Mouse (Mus musculus): ENCODE results near the gene Gna13. TPM values are rescaled to one million over a fixed set of nuclear protein-coding genes. Genes with fewer than 3 reads are reported as not detected.

Gene Gna13
- total and polyA plus RNA-seq, 3 experiments = 51.0 to 102 (median 56.6) TPM

DNA sequence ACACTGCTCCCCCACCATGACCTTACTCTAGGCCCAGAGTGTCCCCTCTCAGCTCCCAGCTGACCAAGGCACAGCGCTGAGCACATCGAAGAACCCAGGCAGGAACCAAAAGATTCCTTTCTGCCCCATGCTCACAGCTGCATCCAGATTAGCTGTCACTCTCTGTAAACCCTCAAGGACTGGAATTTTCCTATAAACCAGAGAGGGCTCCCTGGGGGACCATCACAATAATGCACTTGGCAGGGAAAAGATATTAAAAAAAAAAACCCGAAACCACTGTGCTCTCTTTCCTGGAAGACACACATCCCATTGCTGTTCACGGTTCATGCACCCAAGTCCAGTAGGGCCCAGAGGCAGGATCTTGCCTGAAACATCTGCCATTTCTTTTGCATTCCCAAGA lies 33.3 kb upstream of the Gna13 start:
- Histone ChIP-seq H3K79me2 (ENCODE audit: control insufficient read depth, insufficient read depth, low read length, poor library complexity) (no peaks in the 10 kb centered on the region), H3K9me3 (replicated peaks; ENCODE audit: insufficient read depth, low read length) (no peaks in the 10 kb centered on the region), H3K27me3 (ENCODE audit: control insufficient read depth in 1 of 2, insufficient read depth in 2 of 2, low read length in 2 of 2) (no peaks in the 10 kb centered on the region), H3K4me3 (ENCODE audit: control insufficient read depth in 1 of 2, insufficient read depth in 1 of 2, low read depth in 2 of 2, low read length in 2 of 2) (no peak overlapping the region), H3K36me3 (ENCODE audit: control insufficient read depth in 1 of 2, insufficient read depth in 2 of 2, low read length in 2 of 2) (peaks cover 0 to 9% of the 10 kb centered on the region in 2 experiments; a peak in 2 of 4 replicates), H3K4me1 (ENCODE audit: control insufficient read depth in 1 of 2, insufficient read depth in 2 of 2, low read length in 2 of 2) (peaks cover 7 to 15% of the 10 kb centered on the region in 2 experiments; a peak in 3 of 4 replicates), H3K27ac (ENCODE audit: control insufficient read depth, low read depth, low read length) (no peak overlapping the region), H3K9ac (ENCODE audit: control insufficient read depth, low read depth, low read length, poor library complexity, severe bottlenecking) (no peak overlapping the region)
- DNase-seq (ENCODE audit: low read depth, low spot score) = no peak
- TF ChIP-seq RCOR1 (IDR thresholded peaks at IDR 0.05; ENCODE audit: low read depth, low read length) (no peak), GATA1 (IDR thresholded peaks at IDR 0.05; ENCODE audit: low read depth, low read length) (no peak), TBP (IDR thresholded peaks at IDR 0.05; ENCODE audit: low read depth, low read length) (no peak), HCFC1 (IDR thresholded peaks at IDR 0.05; ENCODE audit: low read depth, low read length) (no peak), NRF1 (IDR thresholded peaks at IDR 0.05; ENCODE audit: insufficient read depth, low read depth, low read length, poor library complexity, severe bottlenecking) (no peak), POLR2AphosphoS2 (IDR thresholded peaks at IDR 0.05; ENCODE audit: low read length) (no peak), USF1 (IDR thresholded peaks at IDR 0.05; ENCODE audit: low read depth, low read length) (no peak), ZKSCAN1 (IDR thresholded peaks at IDR 0.05; ENCODE audit: low read depth, low read length) (no peak), JUND (IDR thresholded peaks at IDR 0.05; ENCODE audit: low read depth, low read length) (no peak), GABPA (IDR thresholded peaks at IDR 0.05; ENCODE audit: low read depth, low read length) (no peak), KAT2A (conservative IDR thresholded peaks at IDR 0.05; ENCODE audit: low read depth, low read length) (no peak)

DNA sequence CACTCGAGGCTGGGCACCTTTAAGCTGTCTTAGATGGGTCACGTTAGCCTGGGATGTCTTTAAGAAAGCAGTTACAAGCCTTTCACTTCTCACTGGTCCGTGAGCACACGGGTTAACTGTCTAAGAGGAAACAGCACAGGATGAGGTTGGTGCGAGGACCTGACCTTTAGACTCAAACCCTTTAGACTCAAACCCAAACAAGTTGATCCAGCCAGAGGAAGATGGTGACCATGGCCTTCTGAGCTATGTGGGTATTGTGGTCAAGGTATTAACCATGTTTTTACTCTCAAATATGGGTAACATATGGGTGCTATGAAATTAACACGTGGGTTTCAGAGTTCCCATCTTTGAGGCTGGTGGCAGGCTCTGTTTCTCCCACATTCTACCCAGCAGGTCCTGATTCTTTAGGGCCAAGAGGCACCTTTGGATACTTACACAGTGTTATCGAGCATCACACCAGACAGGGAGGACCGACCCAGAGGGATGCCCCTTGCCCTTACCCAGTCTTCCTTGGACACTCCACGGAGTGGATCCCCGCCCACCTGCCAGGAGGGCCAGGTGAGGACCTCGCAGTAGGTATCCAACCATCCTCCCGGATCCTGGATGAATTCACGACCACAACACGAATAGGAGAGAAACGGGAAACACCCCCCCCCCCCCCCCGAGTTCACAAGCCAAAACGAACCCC lies 31.8 kb upstream of the Gna13 start:
- Histone ChIP-seq H3K4me3 (ENCODE audit: control insufficient read depth in 1 of 2, insufficient read depth in 1 of 2, low read depth in 2 of 2, low read length in 2 of 2) (peak overlapping the region in 1 of 2 experiments; percentile 30; a peak in 1 of 4 replicates), H3K27me3 (ENCODE audit: control insufficient read depth in 1 of 2, insufficient read depth in 2 of 2, low read length in 2 of 2) (no peaks in the 10 kb centered on the region), H3K27ac (ENCODE audit: control insufficient read depth, low read depth, low read length) (no peak overlapping the region), H3K9me3 (replicated peaks; ENCODE audit: insufficient read depth, low read length) (no peaks in the 10 kb centered on the region), H3K4me1 (ENCODE audit: control insufficient read depth in 1 of 2, insufficient read depth in 2 of 2, low read length in 2 of 2) (peaks cover 16 to 17% of the 10 kb centered on the region in 2 experiments), H3K9ac (ENCODE audit: control insufficient read depth, low read depth, low read length, poor library complexity, severe bottlenecking) (no peak overlapping the region), H3K36me3 (ENCODE audit: control insufficient read depth in 1 of 2, insufficient read depth in 2 of 2, low read length in 2 of 2) (peaks cover 0 to 15% of the 10 kb centered on the region in 2 experiments; a peak in 2 of 4 replicates), H3K79me2 (ENCODE audit: control insufficient read depth, insufficient read depth, low read length, poor library complexity) (no peaks in the 10 kb centered on the region)
- TF ChIP-seq MAFK (IDR thresholded peaks at IDR 0.05; ENCODE audit: borderline replicate concordance, low read depth, low read length) (no peak), RCOR1 (IDR thresholded peaks at IDR 0.05; ENCODE audit: low read depth, low read length) (no peak), HCFC1 (IDR thresholded peaks at IDR 0.05; ENCODE audit: low read depth, low read length) (no peak), USF1 (IDR thresholded peaks at IDR 0.05; ENCODE audit: low read depth, low read length) (no peak), UBTF (IDR thresholded peaks at IDR 0.05; ENCODE audit: borderline replicate concordance, insufficient read depth, low read depth, low read length) (no peak)
- no peak for DNase-seq (ENCODE audit: low read depth, low spot score)

Measured in MEL (cell line).